Mouse (Mus musculus) CH12.LX (cell line): Measurements from ENCODE around the gene H3f3b. TPM values are rescaled to one million over a fixed set of nuclear protein-coding genes. Genes with fewer than 3 reads are reported as not detected.
A peak's percentile ranks its signal among the peaks of the same experiment; 100 is the strongest.

ENCODE experiments used
- DNase-seq: peaks from one replicate; pipeline ENCODE4 v3.0.0-alpha.2; 2013; ENCODE audit errors: extremely low read depth
- H3K27ac ChIP-seq: 2 replicates; pipeline ENCODE4 v1.5.1; 2012; ENCODE audit warnings: low read depth, mild to moderate bottlenecking, control low read depth, moderate library complexity; ENCODE audit not compliant: insufficient read depth
- H3K27me3 ChIP-seq: replicated peaks from 2 replicates; pipeline ENCODE3; 2012; ENCODE audit warnings: inconsistent platforms
- H3K36me3 ChIP-seq, 2 experiments: replicated peaks in 1 of 2; 2 replicates each; pipeline versions ENCODE3 to v1.6.1; 2012; ENCODE audit warnings: inconsistent platforms in 1 of 2, low read length in 1 of 2, mild to moderate bottlenecking in 1 of 2, mixed read lengths in 1 of 2, moderate library complexity in 1 of 2; ENCODE audit not compliant: control insufficient read depth in 1 of 2, insufficient read depth in 1 of 2
- H3K4me1 ChIP-seq, 2 experiments: 2 replicates each; pipeline ENCODE4 v1.6.1; 2012; ENCODE audit warnings: inconsistent platforms in 1 of 2, moderate library complexity in 1 of 2; ENCODE audit not compliant: insufficient read depth in 2 of 2, control insufficient read depth in 1 of 2
- H3K4me2 ChIP-seq: 2 replicates; pipeline ENCODE4 v1.6.1; 2012; ENCODE audit warnings: low read depth, mild to moderate bottlenecking, control low read depth; ENCODE audit not compliant: poor library complexity, insufficient read depth, severe bottlenecking
- H3K4me3 ChIP-seq, 3 experiments: fragments of 150-350 bp in 1 of 3; sonication (generic) in 1 of 3; replicated peaks in 1 of 3; 2 replicates each; pipeline versions ENCODE3 to v1.5.1; 2011 to 2012; ENCODE audit warnings: low read depth in 2 of 3, low read length in 2 of 3, mild to moderate bottlenecking in 2 of 3, moderate library complexity in 2 of 3, control low read depth in 1 of 3, improper control_type of control experiment in 1 of 3, inconsistent platforms in 1 of 3, mixed read lengths in 1 of 3; ENCODE audit not compliant: poor library complexity in 1 of 3
- H3K79me2 ChIP-seq: replicated peaks from 2 replicates; pipeline ENCODE4 v1.6.1; 2012; ENCODE audit warnings: mild to moderate bottlenecking, moderate library complexity; ENCODE audit not compliant: control insufficient read depth, poor library complexity, insufficient read depth, severe bottlenecking; ENCODE audit errors: extremely low read depth
- H3K9ac ChIP-seq: 2 replicates; pipeline ENCODE4 v1.6.1; 2012; ENCODE audit warnings: low read depth, mild to moderate bottlenecking, control low read depth, moderate library complexity; ENCODE audit not compliant: insufficient read depth
- H3K9me3 ChIP-seq: replicated peaks from 2 replicates; pipeline ENCODE3; 2012; ENCODE audit warnings: low read length, inconsistent platforms, mixed read lengths
- BHLHE40 ChIP-seq: IDR thresholded peaks from 2 replicates; pipeline ENCODE4 v1.6.1; 2011; ENCODE audit warnings: mild to moderate bottlenecking, low read depth, low read length, improper control_type of control experiment
- CHD1 ChIP-seq: IDR thresholded peaks from 2 replicates; pipeline ENCODE4 v1.6.1; 2012; ENCODE audit warnings: low read depth, low read length, improper control_type of control experiment, inconsistent platforms
- CHD2 ChIP-seq: IDR thresholded peaks from 2 replicates; pipeline ENCODE4 v1.6.1; 2011; ENCODE audit warnings: low read length, improper control_type of control experiment
- CTCF ChIP-seq, 2 experiments: IDR thresholded peaks in 1 of 2; conservative IDR thresholded peaks in 1 of 2; 2 replicates each; pipeline ENCODE4 v1.5.1; 2011 to 2012; ENCODE audit warnings: low read depth in 2 of 2, low read length in 2 of 2, improper control_type of control experiment in 1 of 2, inconsistent platforms in 1 of 2, mild to moderate bottlenecking in 1 of 2, moderate library complexity in 1 of 2
- E2F4 ChIP-seq: IDR thresholded peaks from 2 replicates; pipeline ENCODE4 v1.6.1; 2011; ENCODE audit warnings: low read depth, low read length, improper control_type of control experiment; ENCODE audit not compliant: insufficient replicate concordance
- ELF1 ChIP-seq: IDR thresholded peaks from 2 replicates; pipeline ENCODE4 v1.6.1; 2014; ENCODE audit warnings: low read depth, mild to moderate bottlenecking, inconsistent platforms, low read length, improper control_type of control experiment
- EP300 ChIP-seq: IDR thresholded peaks from 2 replicates; pipeline ENCODE4 v1.6.1; 2011; ENCODE audit warnings: low read length, improper control_type of control experiment
- ETS1 ChIP-seq: conservative IDR thresholded peaks from 2 replicates; pipeline ENCODE4 v1.6.1; 2012; ENCODE audit warnings: low read depth, mild to moderate bottlenecking, inconsistent platforms, low read length, improper control_type of control experiment, moderate library complexity
- GABPA ChIP-seq: IDR thresholded peaks from 2 replicates; pipeline ENCODE4 v1.6.1; 2012; ENCODE audit warnings: low read depth, low read length, improper control_type of control experiment, inconsistent platforms; ENCODE audit not compliant: insufficient replicate concordance
- HCFC1 ChIP-seq: IDR thresholded peaks from 2 replicates; pipeline ENCODE4 v1.6.1; 2012; ENCODE audit warnings: low read depth, mild to moderate bottlenecking, inconsistent platforms, low read length, improper control_type of control experiment
- IRF4 ChIP-seq: IDR thresholded peaks from 2 replicates; pipeline ENCODE4 v1.6.1; 2014; ENCODE audit warnings: low read depth, mild to moderate bottlenecking, inconsistent platforms, low read length, improper control_type of control experiment
- JUN ChIP-seq: IDR thresholded peaks from 2 replicates; pipeline ENCODE4 v1.6.1; 2011; ENCODE audit warnings: low read depth, mild to moderate bottlenecking, low read length, improper control_type of control experiment, moderate library complexity; ENCODE audit not compliant: insufficient read depth
- JUND ChIP-seq: conservative IDR thresholded peaks from 2 replicates; pipeline ENCODE4 v1.6.1; 2011; ENCODE audit warnings: low read depth, low read length, improper control_type of control experiment
- KAT2A ChIP-seq: IDR thresholded peaks from 2 replicates; pipeline ENCODE4 v1.6.1; 2012; ENCODE audit warnings: low read length, improper control_type of control experiment, inconsistent platforms; ENCODE audit not compliant: insufficient replicate concordance
- MAFK ChIP-seq: IDR thresholded peaks from 2 replicates; pipeline ENCODE4 v1.6.1; 2011; ENCODE audit warnings: low read length, improper control_type of control experiment; ENCODE audit not compliant: insufficient replicate concordance
- MAX ChIP-seq: IDR thresholded peaks from 2 replicates; pipeline ENCODE4 v1.6.1; 2011; ENCODE audit warnings: low read length, improper control_type of control experiment
- MAZ ChIP-seq: IDR thresholded peaks from 2 replicates; pipeline ENCODE4 v1.6.1; 2012; ENCODE audit warnings: low read depth, mild to moderate bottlenecking, inconsistent platforms, low read length, improper control_type of control experiment, moderate library complexity
- MEF2A ChIP-seq: IDR thresholded peaks from 2 replicates; pipeline ENCODE4 v1.6.1; 2014; ENCODE audit warnings: low read depth, mild to moderate bottlenecking, inconsistent platforms, low read length, improper control_type of control experiment, borderline replicate concordance
- MXI1 ChIP-seq: IDR thresholded peaks from 2 replicates; pipeline ENCODE4 v1.6.1; 2011; ENCODE audit warnings: mild to moderate bottlenecking, low read depth, low read length, improper control_type of control experiment
- MYC ChIP-seq: IDR thresholded peaks from 2 replicates; pipeline ENCODE4 v1.6.1; 2011; ENCODE audit warnings: low read depth, mild to moderate bottlenecking, improper control_type of control experiment, low read length
- NELFE ChIP-seq: IDR thresholded peaks from 2 replicates; pipeline ENCODE4 v1.6.1; 2011; ENCODE audit warnings: low read depth, low read length, improper control_type of control experiment
- NRF1 ChIP-seq: IDR thresholded peaks from 2 replicates; pipeline ENCODE4 v1.6.1; 2014; ENCODE audit warnings: low read depth, mild to moderate bottlenecking, inconsistent platforms, low read length, improper control_type of control experiment, moderate library complexity
- PAX5 ChIP-seq: IDR thresholded peaks from 2 replicates; pipeline ENCODE4 v1.6.1; 2012; ENCODE audit warnings: low read length, inconsistent platforms, mixed read lengths
- POLR2A ChIP-seq: IDR thresholded peaks from 2 replicates; pipeline ENCODE4 v1.6.1; 2011; ENCODE audit warnings: low read depth, mild to moderate bottlenecking, improper control_type of control experiment, low read length
- POLR2AphosphoS2 ChIP-seq: IDR thresholded peaks from 2 replicates; pipeline ENCODE4 v1.6.1; 2011; ENCODE audit warnings: low read depth, low read length, improper control_type of control experiment
- RAD21 ChIP-seq: IDR thresholded peaks from 2 replicates; pipeline ENCODE4 v1.6.1; 2011; ENCODE audit warnings: low read depth, mild to moderate bottlenecking, low read length, improper control_type of control experiment, moderate library complexity
- RCOR1 ChIP-seq: conservative IDR thresholded peaks from 2 replicates; pipeline ENCODE4 v1.6.1; 2012; ENCODE audit warnings: low read depth, mild to moderate bottlenecking, inconsistent platforms, low read length, improper control_type of control experiment
- SIN3A ChIP-seq: IDR thresholded peaks from 2 replicates; pipeline ENCODE4 v1.6.1; 2012; ENCODE audit warnings: low read length, improper control_type of control experiment, inconsistent platforms
- SMC3 ChIP-seq: IDR thresholded peaks from 2 replicates; pipeline ENCODE4 v1.6.1; 2011; ENCODE audit warnings: low read depth, low read length, improper control_type of control experiment
- TBP ChIP-seq: conservative IDR thresholded peaks from 2 replicates; pipeline ENCODE4 v1.6.1; 2011; ENCODE audit warnings: low read depth, low read length, improper control_type of control experiment
- TCF12 ChIP-seq: IDR thresholded peaks from 2 replicates; pipeline ENCODE4 v1.6.1; 2014; ENCODE audit warnings: low read depth, mild to moderate bottlenecking, inconsistent platforms, low read length, improper control_type of control experiment
- UBTF ChIP-seq: IDR thresholded peaks from 2 replicates; pipeline ENCODE4 v1.6.1; 2012; ENCODE audit warnings: low read depth, mild to moderate bottlenecking, inconsistent platforms, low read length, improper control_type of control experiment, moderate library complexity
- USF1 ChIP-seq: IDR thresholded peaks from 2 replicates; pipeline ENCODE4 v1.6.1; 2014; ENCODE audit warnings: low read depth, mild to moderate bottlenecking, inconsistent platforms, low read length, improper control_type of control experiment
- USF2 ChIP-seq: conservative IDR thresholded peaks from 2 replicates; pipeline ENCODE4 v1.6.1; 2011; ENCODE audit warnings: low read depth, low read length, improper control_type of control experiment
- ZC3H11A ChIP-seq: IDR thresholded peaks from 2 replicates; pipeline ENCODE4 v1.6.1; 2012; ENCODE audit warnings: low read depth, mild to moderate bottlenecking, inconsistent platforms, low read length, improper control_type of control experiment
- ZKSCAN1 ChIP-seq: IDR thresholded peaks from 2 replicates; pipeline ENCODE4 v1.6.1; 2012; ENCODE audit warnings: low read depth, inconsistent platforms, low read length, improper control_type of control experiment, borderline replicate concordance
- ZMIZ1 ChIP-seq: IDR thresholded peaks from 2 replicates; pipeline ENCODE4 v1.6.1; 2012; ENCODE audit warnings: low read depth, mild to moderate bottlenecking, inconsistent platforms, low read length, improper control_type of control experiment
- ZNF384 ChIP-seq: IDR thresholded peaks from 2 replicates; pipeline ENCODE4 v1.6.1; 2012; ENCODE audit warnings: low read depth, low read length, improper control_type of control experiment, inconsistent platforms
- dilution Hi-C: fragments of 300-500 bp; cut with MboI; formaldehyde crosslinking; loops from 2 replicates; pipeline ENCODE4 v1.14.3; 2020; ENCODE audit warnings: low sequenced_read_pairs; ENCODE audit not compliant: extremely low pct_unique_long_range_greater_than_20kb, extremely low pct_ligation_motif_present
- in situ Hi-C: fragments of 300-500 bp; cut with MboI; formaldehyde crosslinking; loops from 3 replicates; pipeline ENCODE4 v1.14.3; 2019; ENCODE audit warnings: low sequenced_read_pairs, low pct_ligation_motif_present, low pct_unique_long_range_greater_than_20kb, mixed read lengths
- polyA plus RNA-seq: library from polyadenylated mRNA; unstranded; fragments of >175 nt; gene quantifications from 2 replicates; pipeline ENCODE4 v1.2.1, GENCODE M21; 2012; ENCODE audit warnings: low read depth; ENCODE audit not compliant: insufficient read length
- total RNA-seq, 2 experiments: library from RNA; depleted of rRNA; stranded (reverse); fragments of 300-350 nt in 1 of 2; fragments of >200 nt in 1 of 2; gene quantifications; 2 replicates each; pipeline ENCODE4 v1.2.3; 2012 to 2014

H3f3b gene
- total and polyA plus RNA-seq, 3 experiments = 340 to 889 (median 567) TPM

GRCm38 (mm10) chr11:116030088-116030897 lies 2.5 kb upstream of the H3f3b start, which contains the start of gene Unk:
Gene Unk (plus strand): TSS chr11:116030322.
- in situ Hi-C loops = loop anchor here (5.0 kb wide), 1 partner anchor 37 kb away; no protein-coding TSS in a partner anchor
- peaks cover 47% of the 10 kb centered on the region for H3K79me2 ChIP-seq
- TF ChIP-seq ZMIZ1 (0 out of 2 replicates have a peak, but pooled peaks have one; percentile 4), MAFK (no peak), ZNF384 (no peak), JUND (no peak), MXI1 (peak; percentile 56), E2F4 (no peak; the same call in 1 of the 2 replicates), SMC3 (no peak), SIN3A (peak; percentile 82; the same call in 1 of the 2 replicates), RCOR1 (no peak), MEF2A (no peak), TCF12 (peak; percentile 60), CHD2 (peak; percentile 97), CHD1 (no peak), UBTF (no peak), GABPA (peak; percentile 98; the same call in 1 of the 2 replicates), POLR2AphosphoS2 (peak; percentile 85; the same call in 1 of the 2 replicates), JUN (no peak; the same call in 1 of the 2 replicates), CTCF (conservative IDR thresholded peaks at IDR 0.05 in 1 of 2, IDR thresholded peaks at IDR 0.05 in 1 of 2; ENCODE audit: low read depth in 2 of 2, low read length in 2 of 2) (no peak), MAX (no peak), USF2 (no peak), MAZ (peak; percentile 89), IRF4 (peak; percentile 68), TBP (peak; percentile 72; the same call in 1 of the 2 replicates), ZC3H11A (no peak), KAT2A (peak; percentile 100), RAD21 (no peak), NELFE (peak; percentile 70), EP300 (no peak), ZKSCAN1 (no peak), POLR2A (peak; percentile 83), ETS1 (no peak), NRF1 (peak; percentile 96), ELF1 (peak; percentile 92), USF1 (no peak; the same call in 1 of the 2 replicates), BHLHE40 (peak; percentile 90), PAX5 (no peak), MYC (peak; percentile 94), HCFC1 (peak; percentile 96)
- TF ChIP-seq, all 38 proteins: peak for 18
- peak; percentile 100 for DNase-seq
- Histone ChIP-seq H3K27ac (peak within 1 kb of the TSS; percentile 88), H3K9ac (peak within 1 kb of the TSS; percentile 94), H3K9me3 (no peaks in the 10 kb centered on the region), H3K4me2 (peak within 1 kb of the TSS; percentile 73), H3K4me3 (peak within 1 kb of the TSS; percentile 67 to 100 (median 74)), H3K36me3 (peaks cover 4 to 23% of the 10 kb centered on the region in 2 experiments), H3K27me3 (peaks cover 18% of the 10 kb centered on the region), H3K4me1 (peaks cover 5 to 38% of the 10 kb centered on the region in 2 experiments; a peak in 3 of 4 replicates)
- dilution Hi-C loops = no loop called here
